Mouse (Mus musculus) brain, adult 10 weeks (tissue): ENCODE measurements around the gene Btnl4. TPM values are rescaled to one million over a fixed set of nuclear protein-coding genes. Genes with fewer than 3 reads are reported as not detected.

ENCODE experiments used
- polyA plus RNA-seq: library from polyadenylated mRNA; stranded (reverse); fragments of 350-450 nt; fragmentation: Illumina TruSeq; extraction: RNeasy Lipid Tissue Mini Kit (QIAGEN cat#74804); gene quantifications from one replicate; pipeline ENCODE4 v1.2.3, GENCODE M21; 2015; ENCODE audit warnings: low read depth, low replicate concordance

Btnl4 gene
- polyA plus RNA-seq, result not detected

GRCm38 (mm10) chr17:34477238-34478013 is at the start of gene Btnl4:
TSS of gene Btnl4 (minus strand) at chr17:34477318.

GRCm38 (mm10) chr17:34517252-34517651 is 40.1 kb upstream of the Btnl4 start, which contains the start of gene Btnl6:
TSS of gene Btnl6 (minus strand) at chr17:34517352.

Other genes with a start within 250 kb of the Btnl4 start
- gene H2-Ob, start 238.4 kb downstream of the Btnl4 start, polyA plus RNA-seq, result 1.2 TPM
- gene H2-Ab1, start 219.6 kb downstream of the Btnl4 start, polyA plus RNA-seq, result 3.8 TPM
- gene H2-Aa, start 189.5 kb downstream of the Btnl4 start, polyA plus RNA-seq, result 4.1 TPM
- gene H2-Eb1, start 171.5 kb downstream of the Btnl4 start, polyA plus RNA-seq, result 4.5 TPM
- gene H2-Eb2, start 151.7 kb downstream of the Btnl4 start, polyA plus RNA-seq, result 0.12 TPM
- not detected for gene Btnl2, start 122.5 kb downstream of the Btnl4 start, polyA plus RNA-seq
- not detected for gene Btnl1, start 100.2 kb downstream of the Btnl4 start, polyA plus RNA-seq
- 4.6 TPM for gene BC051142, start 78.5 kb downstream of the Btnl4 start, polyA plus RNA-seq
- gene Btnl6, start 40.0 kb upstream of the Btnl4 start, polyA plus RNA-seq, result not detected
- 2.6 TPM for gene Notch4, start 87.0 kb upstream of the Btnl4 start, polyA plus RNA-seq
- 3.5 TPM for gene Gpsm3, start 112.5 kb upstream of the Btnl4 start, polyA plus RNA-seq
- 44.5 TPM for gene Pbx2, start 113.9 kb upstream of the Btnl4 start, polyA plus RNA-seq
- gene Ager, start 120.5 kb upstream of the Btnl4 start, polyA plus RNA-seq, result 0.58 TPM
- gene Rnf5, start 126.4 kb upstream of the Btnl4 start, polyA plus RNA-seq, result 111 TPM
- 124 TPM for gene Agpat1, start 126.9 kb upstream of the Btnl4 start, polyA plus RNA-seq
- 3.2 TPM for gene Egfl8, start 138.7 kb upstream of the Btnl4 start, polyA plus RNA-seq
- gene Ppt2, start 151.2 kb upstream of the Btnl4 start, polyA plus RNA-seq, result 37.7 TPM
- gene Prrt1, start 152.2 kb upstream of the Btnl4 start, polyA plus RNA-seq, result 123 TPM
- 12.5 TPM for gene Fkbpl, start 167.4 kb upstream of the Btnl4 start, polyA plus RNA-seq
- gene Atf6b, start 169.8 kb upstream of the Btnl4 start, polyA plus RNA-seq, result 54.8 TPM
- gene Tnxb, start 193.2 kb upstream of the Btnl4 start, polyA plus RNA-seq, result 0.86 TPM